Mouse (Mus musculus): ENCODE measurements around the gene Bcl7a.

- TF ChIP-seq CTCF (IDR thresholded peaks at IDR 0.05; ENCODE audit: low read depth, low read length) (no peak), POLR2A (IDR thresholded peaks at IDR 0.05; ENCODE audit: extremely low read depth, insufficient read depth, low read length) (no peak)
Measured at GRCm38 (mm10) chr5:123357253-123357652, 13.6 kb downstream of the Bcl7a start.

Measured in liver, adult 2 months (tissue).